ENCODE assay signal across 9 mouse cellular contexts in the genomic region with DNA sequence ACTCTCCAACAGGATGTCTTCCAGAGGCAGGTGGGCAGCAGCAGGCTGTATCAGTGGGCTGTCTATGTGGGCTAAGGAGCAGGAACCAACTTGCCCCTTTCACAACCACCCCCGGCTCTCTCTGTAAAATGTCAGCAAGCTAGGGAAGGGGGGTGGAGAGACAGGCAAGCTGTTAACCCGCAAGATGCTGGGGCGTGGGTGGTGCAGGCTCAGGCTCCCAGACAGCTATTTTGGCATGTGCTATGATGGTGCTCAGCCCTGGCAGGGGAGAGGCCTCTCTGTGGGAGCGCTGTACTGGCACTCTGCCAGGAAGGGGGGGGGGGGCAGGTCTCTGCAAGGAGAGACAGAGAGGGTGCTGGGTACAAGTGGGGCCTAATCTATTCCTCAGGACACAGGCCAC. TPM values are rescaled to one million over a fixed set of nuclear protein-coding genes. Genes with fewer than 3 reads are reported as not detected.
DNase-seq lines count a peak whose midpoint lies in the region; ATAC-seq lines count a peak whose summit lies in the region.
"Had no signal": no experiment of that assay in that cellular context is flagged by ENCODE, and none has a peak within 500 bp of the region (broad histone marks: within the 10 kb centered on the region; RNA-seq: fewer than 3 reads in every experiment).

No protein-coding gene starts in this region.

- H3K9me3 ChIP-seq in heart, embryonic 11.5 days (replicated peaks; ENCODE audit: control insufficient read depth, low read length) = no peaks in the 10 kb centered on the region
- no peaks in the 10 kb centered on the region for H3K9me3 ChIP-seq in midbrain, embryonic 11.5 days (ENCODE audit: control insufficient read depth, low read length)

- peak overlapping the region; percentile 85 for H3K27ac ChIP-seq in heart, embryonic 11.5 days (ENCODE audit: low read depth, low read length)
- no peak overlapping the region for H3K27ac ChIP-seq in midbrain, embryonic 11.5 days (ENCODE audit: low read depth, low read length)

- peak overlapping the region; percentile 54 for H3K4me2 ChIP-seq in heart, embryonic 11.5 days
- H3K4me2 ChIP-seq in midbrain, embryonic 11.5 days = no peak overlapping the region

- H3K9ac ChIP-seq in heart, embryonic 11.5 days (ENCODE audit: low read depth, low read length) = peak overlapping the region; percentile 34; the same call in 1 of the 2 replicates
- H3K9ac ChIP-seq in midbrain, embryonic 11.5 days (ENCODE audit: low read length) = no peak overlapping the region

- DNase-seq in heart, adult 18-20 months = no peak
- DNase-seq in adipocyte (ENCODE audit: low spot score) = peak; percentile 36
- peak; percentile 53 for DNase-seq in heart, postnatal 4 days
- peak; percentile 77 to 82 for DNase-seq in left cerebral cortex, postnatal 10 days (ENCODE audit: extremely low spot score in 1 of 2, low spot score in 2 of 2)
- DNase-seq in midbrain, embryonic 11.5 days (ENCODE audit: low spot score, missing footprints) = peak; percentile 68
- DNase-seq in thymus, postnatal 10 days (ENCODE audit: low spot score in 2 of 2) = peak; percentile 72 to 78
- DNase-seq in adrenal gland, adult 8-10 months = no peak

- H3K4me3 ChIP-seq in heart, embryonic 11.5 days (ENCODE audit: low read depth, low read length) = no peak overlapping the region
- H3K4me3 ChIP-seq in midbrain, embryonic 11.5 days (ENCODE audit: low read depth, low read length) = no peak overlapping the region

- no peaks in the 10 kb centered on the region for H3K36me3 ChIP-seq in heart, embryonic 11.5 days (ENCODE audit: control insufficient read depth, insufficient read depth, low read length)
- no peaks in the 10 kb centered on the region for H3K36me3 ChIP-seq in midbrain, embryonic 11.5 days (ENCODE audit: control insufficient read depth, insufficient read depth, low read length)

- H3K4me1 ChIP-seq in heart, embryonic 11.5 days (ENCODE audit: control insufficient read depth, insufficient read depth, low read length) = peaks cover 75% of the 10 kb centered on the region
- peaks cover 3% of the 10 kb centered on the region for H3K4me1 ChIP-seq in midbrain, embryonic 11.5 days (ENCODE audit: control insufficient read depth, insufficient read depth, low read length)

- no peaks in the 10 kb centered on the region for H3K27me3 ChIP-seq in heart, embryonic 11.5 days (ENCODE audit: control insufficient read depth, insufficient read depth, low read length)
- H3K27me3 ChIP-seq in midbrain, embryonic 11.5 days (ENCODE audit: control insufficient read depth, insufficient read depth, low read length) = no peaks in the 10 kb centered on the region

- intact Hi-C loops in left cerebral cortex, postnatal 10 days (cut with DNase I) = no loop called here

- ATAC-seq in heart, embryonic 11.5 days (replicated peaks; ENCODE audit: insufficient number of reproducible peaks, low FRiP score, low TSS enrichment) = peak; percentile 71
- ATAC-seq in midbrain, embryonic 11.5 days (ENCODE audit: low FRiP score) = no peak

- 13% methylated on average over 4 of the region's 4 CpGs for WGBS in heart, embryonic 11.5 days (ENCODE audit: insufficient replicate concordance)
- 73% methylated on average over 4 of the region's 4 CpGs for WGBS in midbrain, embryonic 11.5 days

RNA-seq across cellular contexts. Expression of a gene that starts 11.6 kb away (rescaled TPM):
- polyA plus RNA-seq in heart, embryonic 11.5 days (2014; fragmentation: Nextera tagmentation; extraction: Ambion mirVana) = 1.8 and 2.8 TPM in 2 replicates
- total RNA-seq in heart, adult 18-20 months (2021) = not detected
- not detected for total RNA-seq in heart, postnatal 4 days (2021)
- not detected for total RNA-seq in left cerebral cortex, postnatal 10 days (2021)
- polyA plus RNA-seq in midbrain, embryonic 11.5 days (2014; fragmentation: Nextera tagmentation; extraction: Ambion mirVana) = 0.25 TPM in 1 of 2 replicates, not detected in the other
- total RNA-seq in adrenal gland, adult 8-10 months (2022) = not detected
- polyA plus RNA-seq: large intestine, adult 2 months had no signal

RNA-seq across cellular contexts. Expression of a gene that starts 18.6 kb away (rescaled TPM):
- polyA plus RNA-seq in heart, embryonic 11.5 days (2014; fragmentation: Nextera tagmentation; extraction: Ambion mirVana) = 42.1 and 49.6 TPM in 2 replicates
- 10 to 100 TPM; 33.8 to 35.9 TPM for total RNA-seq in heart, adult 18-20 months (2021)
- 10 to 100 TPM; 76.6 to 80.9 TPM for total RNA-seq in heart, postnatal 4 days (2021)
- 100 to 1,000 TPM; 251 to 255 TPM for total RNA-seq in left cerebral cortex, postnatal 10 days (2021)
- 19.2 and 23.7 TPM in 2 replicates for polyA plus RNA-seq in midbrain, embryonic 11.5 days (2014; fragmentation: Nextera tagmentation; extraction: Ambion mirVana)
- 10 to 100 TPM; 47.7 to 87.4 (median 66.3) TPM for total RNA-seq in adrenal gland, adult 8-10 months (2022)

RNA-seq across cellular contexts. Expression of a gene that starts 25.0 kb away (rescaled TPM):
- polyA plus RNA-seq in heart, embryonic 11.5 days (2014; fragmentation: Nextera tagmentation; extraction: Ambion mirVana) = 842 and 965 TPM in 2 replicates
- total RNA-seq in heart, adult 18-20 months (2021) = 1 to 10 TPM; 2.3 to 2.9 TPM
- 100 to 1,000 TPM; 102 to 110 TPM for total RNA-seq in heart, postnatal 4 days (2021)
- total RNA-seq in left cerebral cortex, postnatal 10 days (2021) = 10 to 100 TPM; 24.6 to 26.0 TPM
- 926 and 968 TPM in 2 replicates for polyA plus RNA-seq in midbrain, embryonic 11.5 days (2014; fragmentation: Nextera tagmentation; extraction: Ambion mirVana)
- total RNA-seq in adrenal gland, adult 8-10 months (2022) = 10 to 100 TPM in 2 of 4 experiments, 1 to 10 TPM in 2; 7.7 to 13.1 (median 9.1) TPM

RNA-seq across cellular contexts. Expression of a gene that starts 30.0 kb away (rescaled TPM):
- polyA plus RNA-seq in heart, embryonic 11.5 days (2014; fragmentation: Nextera tagmentation; extraction: Ambion mirVana) = not detected in 2 replicates
- not detected for total RNA-seq in heart, adult 18-20 months (2021)
- total RNA-seq in heart, postnatal 4 days (2021) = not detected
- 10 to 100 TPM; 29.6 to 33.0 TPM for total RNA-seq in left cerebral cortex, postnatal 10 days (2021)
- polyA plus RNA-seq in midbrain, embryonic 11.5 days (2014; fragmentation: Nextera tagmentation; extraction: Ambion mirVana) = 0.26 and 0.37 TPM in 2 replicates
- total RNA-seq in adrenal gland, adult 8-10 months (2022) = 1 to 10 TPM; 1.0 to 4.2 (median 2.6) TPM

Comparison
In these comparisons a context has a peak if more than half of its experiments do, and no peak if none do; other contexts are left out.
1. DNase-seq: peak in adipocyte (single experiment), heart, postnatal 4 days (single experiment), left cerebral cortex, postnatal 10 days (2 of 2), midbrain, embryonic 11.5 days (single experiment) and thymus, postnatal 10 days (2 of 2); none in heart, adult 18-20 months (0 of 2) and adrenal gland, adult 8-10 months (single experiment).